Mouse (Mus musculus) lung, postnatal 0 days (tissue): ENCODE results near the gene Lcn3.

Experiments
- CTCF ChIP-seq: IDR thresholded peaks from 2 replicates; pipeline ENCODE4 v1.5.1; 2016; ENCODE audit warnings: antibody characterized with exemption, mild to moderate bottlenecking
- EP300 ChIP-seq: IDR thresholded peaks from 2 replicates; pipeline ENCODE4 v1.6.1; 2016; ENCODE audit warnings: antibody characterized with exemption, mild to moderate bottlenecking, control low read depth

GRCm38 (mm10) chr2:25779076-25779475 lies 13.7 kb downstream of the Lcn3 start:
- TF ChIP-seq CTCF (no peak), EP300 (no peak)
